Mouse (Mus musculus) lung, postnatal 10 days (tissue): ENCODE measurements at regions not wholly inside any gene's neighbourhood (a gene's known extent, or its start where the extent isn't known, plus 50 kb on each side); places are given as distances from the start of the nearest gene placed in this dataset.

ENCODE experiments used
- DNase-seq: peaks from one replicate; pipeline ENCODE4 v3.0.0; 2021

- DNase-seq: no peak
These were observed 589.2 kb downstream of the 1190002N15Rik start for GRCm38 (mm10) chr9:93948671-93949070.

GRCm38 (mm10) chr9:93947053-93947452 lies 590.8 kb downstream of the 1190002N15Rik start:
- DNase-seq: no peak

- no peak for DNase-seq
These were observed 597.7 kb downstream of the 1190002N15Rik start for GRCm38 (mm10) chr9:93940193-93940592.

GRCm38 (mm10) chr9:93930684-93931083 lies 607.2 kb downstream of the 1190002N15Rik start:
- no peak for DNase-seq

GRCm38 (mm10) chr9:93889256-93889655 lies 648.6 kb downstream of the 1190002N15Rik start:
- DNase-seq: no peak

GRCm38 (mm10) chr9:93880112-93880511 lies 657.8 kb downstream of the 1190002N15Rik start:
- no peak for DNase-seq

GRCm38 (mm10) chr9:93879572-93879971 lies 658.3 kb downstream of the 1190002N15Rik start:
- no peak for DNase-seq

GRCm38 (mm10) chr9:93870778-93871177 lies 667.1 kb downstream of the 1190002N15Rik start:
- DNase-seq: no peak

- DNase-seq: no peak
These were observed 679.9 kb downstream of the 1190002N15Rik start for GRCm38 (mm10) chr9:93857937-93858336.

GRCm38 (mm10) chr9:93846411-93846810 lies 691.5 kb downstream of the 1190002N15Rik start:
- no peak for DNase-seq

GRCm38 (mm10) chr9:93843869-93844268 lies 694.0 kb downstream of the 1190002N15Rik start:
- DNase-seq: no peak
